Mouse (Mus musculus) CH12.LX (cell line): ENCODE measurements around the gene Slc24a2. TPM values are rescaled to one million over a fixed set of nuclear protein-coding genes. Genes with fewer than 3 reads are reported as not detected.

Source experiments
- DNase-seq: peaks from one replicate; pipeline ENCODE4 v3.0.0-alpha.2; 2013; ENCODE audit errors: extremely low read depth
- H3K27ac ChIP-seq: 2 replicates; pipeline ENCODE4 v1.5.1; 2012; ENCODE audit warnings: low read depth, mild to moderate bottlenecking, control low read depth, moderate library complexity; ENCODE audit not compliant: insufficient read depth
- H3K27me3 ChIP-seq: replicated peaks from 2 replicates; pipeline ENCODE3; 2012; ENCODE audit warnings: inconsistent platforms
- H3K36me3 ChIP-seq, 2 experiments: replicated peaks in 1 of 2; 2 replicates each; pipeline versions ENCODE3 to v1.6.1; 2012; ENCODE audit warnings: inconsistent platforms in 1 of 2, low read length in 1 of 2, mild to moderate bottlenecking in 1 of 2, mixed read lengths in 1 of 2, moderate library complexity in 1 of 2; ENCODE audit not compliant: control insufficient read depth in 1 of 2, insufficient read depth in 1 of 2
- H3K4me1 ChIP-seq, 2 experiments: 2 replicates each; pipeline ENCODE4 v1.6.1; 2012; ENCODE audit warnings: inconsistent platforms in 1 of 2, moderate library complexity in 1 of 2; ENCODE audit not compliant: insufficient read depth in 2 of 2, control insufficient read depth in 1 of 2
- H3K4me2 ChIP-seq: 2 replicates; pipeline ENCODE4 v1.6.1; 2012; ENCODE audit warnings: low read depth, mild to moderate bottlenecking, control low read depth; ENCODE audit not compliant: poor library complexity, insufficient read depth, severe bottlenecking
- H3K4me3 ChIP-seq, 3 experiments: fragments of 150-350 bp in 1 of 3; sonication (generic) in 1 of 3; replicated peaks in 1 of 3; 2 replicates each; pipeline versions ENCODE3 to v1.5.1; 2011 to 2012; ENCODE audit warnings: low read depth in 2 of 3, low read length in 2 of 3, mild to moderate bottlenecking in 2 of 3, moderate library complexity in 2 of 3, control low read depth in 1 of 3, improper control_type of control experiment in 1 of 3, inconsistent platforms in 1 of 3, mixed read lengths in 1 of 3; ENCODE audit not compliant: poor library complexity in 1 of 3
- H3K79me2 ChIP-seq: replicated peaks from 2 replicates; pipeline ENCODE4 v1.6.1; 2012; ENCODE audit warnings: mild to moderate bottlenecking, moderate library complexity; ENCODE audit not compliant: control insufficient read depth, poor library complexity, insufficient read depth, severe bottlenecking; ENCODE audit errors: extremely low read depth
- H3K9ac ChIP-seq: 2 replicates; pipeline ENCODE4 v1.6.1; 2012; ENCODE audit warnings: low read depth, mild to moderate bottlenecking, control low read depth, moderate library complexity; ENCODE audit not compliant: insufficient read depth
- H3K9me3 ChIP-seq: replicated peaks from 2 replicates; pipeline ENCODE3; 2012; ENCODE audit warnings: low read length, inconsistent platforms, mixed read lengths
- BHLHE40 ChIP-seq: IDR thresholded peaks from 2 replicates; pipeline ENCODE4 v1.6.1; 2011; ENCODE audit warnings: mild to moderate bottlenecking, low read depth, low read length, improper control_type of control experiment
- CHD1 ChIP-seq: IDR thresholded peaks from 2 replicates; pipeline ENCODE4 v1.6.1; 2012; ENCODE audit warnings: low read depth, low read length, improper control_type of control experiment, inconsistent platforms
- CTCF ChIP-seq, 2 experiments: IDR thresholded peaks in 1 of 2; conservative IDR thresholded peaks in 1 of 2; 2 replicates each; pipeline ENCODE4 v1.5.1; 2011 to 2012; ENCODE audit warnings: low read depth in 2 of 2, low read length in 2 of 2, improper control_type of control experiment in 1 of 2, inconsistent platforms in 1 of 2, mild to moderate bottlenecking in 1 of 2, moderate library complexity in 1 of 2
- IRF4 ChIP-seq: IDR thresholded peaks from 2 replicates; pipeline ENCODE4 v1.6.1; 2014; ENCODE audit warnings: low read depth, mild to moderate bottlenecking, inconsistent platforms, low read length, improper control_type of control experiment
- KAT2A ChIP-seq: IDR thresholded peaks from 2 replicates; pipeline ENCODE4 v1.6.1; 2012; ENCODE audit warnings: low read length, improper control_type of control experiment, inconsistent platforms; ENCODE audit not compliant: insufficient replicate concordance
- MAX ChIP-seq: IDR thresholded peaks from 2 replicates; pipeline ENCODE4 v1.6.1; 2011; ENCODE audit warnings: low read length, improper control_type of control experiment
- MEF2A ChIP-seq: IDR thresholded peaks from 2 replicates; pipeline ENCODE4 v1.6.1; 2014; ENCODE audit warnings: low read depth, mild to moderate bottlenecking, inconsistent platforms, low read length, improper control_type of control experiment, borderline replicate concordance
- MXI1 ChIP-seq: IDR thresholded peaks from 2 replicates; pipeline ENCODE4 v1.6.1; 2011; ENCODE audit warnings: mild to moderate bottlenecking, low read depth, low read length, improper control_type of control experiment
- RCOR1 ChIP-seq: conservative IDR thresholded peaks from 2 replicates; pipeline ENCODE4 v1.6.1; 2012; ENCODE audit warnings: low read depth, mild to moderate bottlenecking, inconsistent platforms, low read length, improper control_type of control experiment
- SIN3A ChIP-seq: IDR thresholded peaks from 2 replicates; pipeline ENCODE4 v1.6.1; 2012; ENCODE audit warnings: low read length, improper control_type of control experiment, inconsistent platforms
- TCF12 ChIP-seq: IDR thresholded peaks from 2 replicates; pipeline ENCODE4 v1.6.1; 2014; ENCODE audit warnings: low read depth, mild to moderate bottlenecking, inconsistent platforms, low read length, improper control_type of control experiment
- UBTF ChIP-seq: IDR thresholded peaks from 2 replicates; pipeline ENCODE4 v1.6.1; 2012; ENCODE audit warnings: low read depth, mild to moderate bottlenecking, inconsistent platforms, low read length, improper control_type of control experiment, moderate library complexity
- USF1 ChIP-seq: IDR thresholded peaks from 2 replicates; pipeline ENCODE4 v1.6.1; 2014; ENCODE audit warnings: low read depth, mild to moderate bottlenecking, inconsistent platforms, low read length, improper control_type of control experiment
- USF2 ChIP-seq: conservative IDR thresholded peaks from 2 replicates; pipeline ENCODE4 v1.6.1; 2011; ENCODE audit warnings: low read depth, low read length, improper control_type of control experiment
- ZC3H11A ChIP-seq: IDR thresholded peaks from 2 replicates; pipeline ENCODE4 v1.6.1; 2012; ENCODE audit warnings: low read depth, mild to moderate bottlenecking, inconsistent platforms, low read length, improper control_type of control experiment
- ZKSCAN1 ChIP-seq: IDR thresholded peaks from 2 replicates; pipeline ENCODE4 v1.6.1; 2012; ENCODE audit warnings: low read depth, inconsistent platforms, low read length, improper control_type of control experiment, borderline replicate concordance
- ZMIZ1 ChIP-seq: IDR thresholded peaks from 2 replicates; pipeline ENCODE4 v1.6.1; 2012; ENCODE audit warnings: low read depth, mild to moderate bottlenecking, inconsistent platforms, low read length, improper control_type of control experiment
- ZNF384 ChIP-seq: IDR thresholded peaks from 2 replicates; pipeline ENCODE4 v1.6.1; 2012; ENCODE audit warnings: low read depth, low read length, improper control_type of control experiment, inconsistent platforms
- dilution Hi-C: fragments of 300-500 bp; cut with MboI; formaldehyde crosslinking; loops from 2 replicates; pipeline ENCODE4 v1.14.3; 2020; ENCODE audit warnings: low sequenced_read_pairs; ENCODE audit not compliant: extremely low pct_unique_long_range_greater_than_20kb, extremely low pct_ligation_motif_present
- in situ Hi-C: fragments of 300-500 bp; cut with MboI; formaldehyde crosslinking; loops from 3 replicates; pipeline ENCODE4 v1.14.3; 2019; ENCODE audit warnings: low sequenced_read_pairs, low pct_ligation_motif_present, low pct_unique_long_range_greater_than_20kb, mixed read lengths
- polyA plus RNA-seq: library from polyadenylated mRNA; unstranded; fragments of >175 nt; gene quantifications from 2 replicates; pipeline ENCODE4 v1.2.1, GENCODE M21; 2012; ENCODE audit warnings: low read depth; ENCODE audit not compliant: insufficient read length
- total RNA-seq, 2 experiments: library from RNA; depleted of rRNA; stranded (reverse); fragments of 300-350 nt in 1 of 2; fragments of >200 nt in 1 of 2; gene quantifications; 2 replicates each; pipeline ENCODE4 v1.2.3; 2012 to 2014

Slc24a2 gene
- total and polyA plus RNA-seq, 3 experiments = not detected

GRCm38 (mm10) chr4:87062771-87063253 lies 167.5 kb downstream of the Slc24a2 start:
- Histone ChIP-seq H3K27ac (no peak overlapping the region), H3K4me2 (no peak overlapping the region), H3K9me3 (no peaks in the 10 kb centered on the region), H3K9ac (no peak overlapping the region), H3K27me3 (no peaks in the 10 kb centered on the region), H3K36me3 (no peaks in the 10 kb centered on the region), H3K4me3 (no peak overlapping the region), H3K4me1 (no peaks in the 10 kb centered on the region), H3K79me2 (no peaks in the 10 kb centered on the region)
- DNase-seq = no peak
- in situ Hi-C loops = no loop called here
- TF ChIP-seq USF1 (no peak), USF2 (no peak), TCF12 (no peak), KAT2A (no peak), CHD1 (no peak)
- dilution Hi-C loops = no loop called here

- in situ Hi-C loops = no loop called here
- no peaks in the 10 kb centered on the region for H3K36me3 ChIP-seq
- H3K4me3 ChIP-seq = no peak overlapping the region
- TF ChIP-seq BHLHE40 = no peak
- TF ChIP-seq UBTF = no peak
- no peak for TF ChIP-seq ZMIZ1
- no peak for TF ChIP-seq ZKSCAN1
- no peak for TF ChIP-seq RCOR1
- TF ChIP-seq CTCF (conservative IDR thresholded peaks at IDR 0.05 in 1 of 2, IDR thresholded peaks at IDR 0.05 in 1 of 2; ENCODE audit: low read depth in 2 of 2, low read length in 2 of 2) = no peak
- no peak for TF ChIP-seq MAX
- TF ChIP-seq MXI1 = no peak
- no peak for TF ChIP-seq IRF4
- TF ChIP-seq MEF2A = no peak
- no peak for TF ChIP-seq ZC3H11A
- TF ChIP-seq TCF12 = no peak
- TF ChIP-seq SIN3A = no peak
- no peak for TF ChIP-seq ZNF384
- no peaks in the 10 kb centered on the region for H3K27me3 ChIP-seq
- no peak overlapping the region for H3K4me2 ChIP-seq
- H3K79me2 ChIP-seq = no peaks in the 10 kb centered on the region
- 0 out of 4 replicates have a peak, but pooled peaks cover 0 to 7% of the 10 kb centered on the region in 2 experiments for H3K4me1 ChIP-seq
- no peak overlapping the region for H3K27ac ChIP-seq
- no peak for DNase-seq
- dilution Hi-C loops = no loop called here
- no peak overlapping the region for H3K9ac ChIP-seq
- H3K9me3 ChIP-seq = no peaks in the 10 kb centered on the region
Measured at GRCm38 (mm10) chr4:87061696-87062095, 168.6 kb downstream of the Slc24a2 start.
